Mouse (Mus musculus) lung, embryonic 14.5 days (tissue): Measurements from ENCODE around the gene Ormdl3. TPM values are rescaled to one million over a fixed set of nuclear protein-coding genes. Genes with fewer than 3 reads are reported as not detected.
"Not testable (repeated sequence)": the region's sequence is repeated elsewhere in the genome, so short reads cannot be mapped to it uniquely, and the experiment has no call there.

Experiments
- ATAC-seq: fragments of 200-750 bp; cut with Nextera tagmentation; 2 replicates; pipeline ENCODE4 v1.8.0; 2017; ENCODE audit warnings: mild to moderate bottlenecking, moderate TSS enrichment, moderate library complexity; ENCODE audit not compliant: insufficient read depth
- DNase-seq: peaks from one replicate; pipeline ENCODE4 v3.0.0-alpha.2; 2015
- H3K27ac ChIP-seq: fragments of 300-500 bp; sonication (generic); 2 replicates; pipeline ENCODE4 v1.5.1; 2014; ENCODE audit warnings: low read depth, mild to moderate bottlenecking, moderate library complexity
- H3K27me3 ChIP-seq: fragments of 300-500 bp; sonication (generic); 2 replicates; pipeline ENCODE4 v1.6.1; 2014; ENCODE audit warnings: low read length, control low read depth; ENCODE audit not compliant: insufficient read depth
- H3K36me3 ChIP-seq: fragments of 300-500 bp; sonication (generic); 2 replicates; pipeline ENCODE4 v1.6.1; 2014; ENCODE audit warnings: control low read depth; ENCODE audit not compliant: insufficient read depth
- H3K4me1 ChIP-seq: fragments of 300-500 bp; sonication (generic); 2 replicates; pipeline ENCODE4 v1.6.1; 2014; ENCODE audit warnings: antibody characterized with exemption, control low read depth; ENCODE audit not compliant: insufficient read depth
- H3K4me2 ChIP-seq: fragments of 300-500 bp; sonication (generic); 2 replicates; pipeline ENCODE4 v1.6.1; 2014; ENCODE audit warnings: mild to moderate bottlenecking
- H3K4me3 ChIP-seq: fragments of 300-500 bp; sonication (generic); 2 replicates; pipeline ENCODE4 v1.5.1; 2014; ENCODE audit warnings: low read depth, low read length
- H3K9ac ChIP-seq: fragments of 300-500 bp; sonication (generic); 2 replicates; pipeline ENCODE4 v1.6.1; 2014
- H3K9me3 ChIP-seq: fragments of 300-500 bp; sonication (generic); 2 replicates; pipeline ENCODE4 v1.6.1; 2016; ENCODE audit warnings: low read depth, low read length, control low read depth
- CTCF ChIP-seq: IDR thresholded peaks from 2 replicates; pipeline ENCODE4 v1.5.1; 2016; ENCODE audit warnings: antibody characterized with exemption, low read depth
- WGBS: fragments of 180-500 bp; shearing (Covaris S2); extraction: QIAGEN DNeasy Blood & Tissue Kit; methylation state at CpG from one replicate; pipeline ENCODE4 v1.1.7; 2014; 5-methylcytosine and 5-hydroxymethylcytosine counted together
- polyA plus RNA-seq: library from polyadenylated mRNA; unstranded; fragments of >200 nt; fragmentation: Nextera tagmentation; extraction: Ambion mirVana; gene quantifications from 2 replicates; pipeline ENCODE4 v1.2.1, GENCODE M21; 2014

Gene Ormdl3
- polyA plus RNA-seq, 1 experiment from 2014 or later: 6.6 TPM

GRCm38 (mm10) chr11:98620791-98621190 lies 33.6 kb upstream of the Ormdl3 start:
- Histone ChIP-seq H3K4me2 (no peak overlapping the region), H3K27ac (no peak overlapping the region), H3K9ac (no peak overlapping the region), H3K4me3 (no peak overlapping the region), H3K9me3 (0 out of 2 replicates have a peak, but pooled peaks cover 2% of the 10 kb centered on the region), H3K36me3 (no peaks in the 10 kb centered on the region), H3K27me3 (no peaks in the 10 kb centered on the region), H3K4me1 (no peaks in the 10 kb centered on the region)
- whole genome bisulfite sequencing: 91% methylated on average over 13 of the region's 13 CpGs
- TF ChIP-seq CTCF: no peak
- DNase-seq: no peak
- no peak for ATAC-seq

GRCm38 (mm10) chr11:98606763-98607162 lies 19.6 kb upstream of the Ormdl3 start:
- Histone ChIP-seq H3K4me3 (no peak overlapping the region), H3K27ac (no peak overlapping the region), H3K4me2 (no peak overlapping the region), H3K27me3 (no peaks in the 10 kb centered on the region), H3K36me3 (no peaks in the 10 kb centered on the region), H3K4me1 (peaks cover 6% of the 10 kb centered on the region; the same call in 1 of the 2 replicates), H3K9me3 (no peaks in the 10 kb centered on the region), H3K9ac (no peak overlapping the region)
- DNase-seq (peak; percentile 82), ATAC-seq (no peak)
- TF ChIP-seq CTCF: peak; percentile 88
- 10% methylated on average over 3 of the region's 3 CpGs for WGBS

GRCm38 (mm10) chr11:98604911-98605310 lies 17.7 kb upstream of the Ormdl3 start:
- not testable (repeated sequence) for ATAC-seq, H3K27me3 ChIP-seq, H3K36me3 ChIP-seq, H3K4me3 ChIP-seq, H3K9ac ChIP-seq, DNase-seq, H3K9me3 ChIP-seq, H3K4me2 ChIP-seq, H3K27ac ChIP-seq
- H3K4me1 ChIP-seq: peaks cover 10% of the 10 kb centered on the region; the same call in 1 of the 2 replicates
- 57% methylated on average over 6 of the region's 6 CpGs for WGBS

- H3K9ac ChIP-seq: no peak overlapping the region
- H3K4me3 ChIP-seq: no peak overlapping the region
- peak; percentile 30 for TF ChIP-seq CTCF
- H3K4me2 ChIP-seq: no peak overlapping the region
- H3K9me3 ChIP-seq: no peaks in the 10 kb centered on the region
- 79% methylated on average over 2 of the region's 2 CpGs for WGBS
- peaks cover 10% of the 10 kb centered on the region; the same call in 1 of the 2 replicates for H3K4me1 ChIP-seq
- H3K27me3 ChIP-seq: peaks cover 5% of the 10 kb centered on the region; the same call in 1 of the 2 replicates
- DNase-seq (no peak), ATAC-seq (no peak)
- no peaks in the 10 kb centered on the region for H3K36me3 ChIP-seq
- no peak overlapping the region for H3K27ac ChIP-seq
Measured at GRCm38 (mm10) chr11:98603953-98604352, 16.8 kb upstream of the Ormdl3 start.

GRCm38 (mm10) chr11:98602090-98602690 lies 15.0 kb upstream of the Ormdl3 start:
- no peak overlapping the region for H3K27ac ChIP-seq
- no peaks in the 10 kb centered on the region for H3K9me3 ChIP-seq
- peaks cover 10% of the 10 kb centered on the region; the same call in 1 of the 2 replicates for H3K4me1 ChIP-seq
- no peak for TF ChIP-seq CTCF
- peaks cover 9% of the 10 kb centered on the region; the same call in 1 of the 2 replicates for H3K27me3 ChIP-seq
- peak; percentile 52 for DNase-seq
- H3K9ac ChIP-seq: no peak overlapping the region
- no peaks in the 10 kb centered on the region for H3K36me3 ChIP-seq
- 0 out of 2 replicates have a peak, but pooled peaks have one; percentile 26 for ATAC-seq
- WGBS: 2% methylated on average over 20 of the region's 20 CpGs
- H3K4me3 ChIP-seq: peak overlapping the region; percentile 31
- H3K4me2 ChIP-seq: peak overlapping the region; percentile 60

GRCm38 (mm10) chr11:98599291-98599690 lies 12.1 kb upstream of the Ormdl3 start:
- Histone ChIP-seq H3K27me3 (peaks cover 9% of the 10 kb centered on the region; the same call in 1 of the 2 replicates), H3K4me2 (no peak overlapping the region), H3K4me3 (no peak overlapping the region), H3K36me3 (no peaks in the 10 kb centered on the region), H3K9ac (no peak overlapping the region), H3K9me3 (no peaks in the 10 kb centered on the region), H3K4me1 (peaks cover 10% of the 10 kb centered on the region; the same call in 1 of the 2 replicates), H3K27ac (no peak overlapping the region)
- no peak for TF ChIP-seq CTCF
- 26% methylated on average over 18 of the region's 18 CpGs for WGBS
- ATAC-seq (no peak), DNase-seq (no peak)

- peaks cover 9% of the 10 kb centered on the region; the same call in 1 of the 2 replicates for H3K27me3 ChIP-seq
- DNase-seq (no peak), ATAC-seq (no peak)
- no peak overlapping the region for H3K4me2 ChIP-seq
- H3K36me3 ChIP-seq: no peaks in the 10 kb centered on the region
- no peak overlapping the region for H3K4me3 ChIP-seq
- 53% methylated on average over 18 of the region's 18 CpGs for WGBS
- H3K9ac ChIP-seq: no peak overlapping the region
- peaks cover 10% of the 10 kb centered on the region; the same call in 1 of the 2 replicates for H3K4me1 ChIP-seq
- no peaks in the 10 kb centered on the region for H3K9me3 ChIP-seq
- H3K27ac ChIP-seq: no peak overlapping the region
- 0 out of 2 replicates have a peak, but pooled peaks have one; percentile 4 for TF ChIP-seq CTCF
Measured at GRCm38 (mm10) chr11:98598851-98599290, 11.7 kb upstream of the Ormdl3 start.
